Mouse (Mus musculus) embryo, embryonic 11.5 days (tissue): ENCODE data around the gene Slc22a16.
"Not testable (repeated sequence)": the region's sequence is repeated elsewhere in the genome, so short reads cannot be mapped to it uniquely, and the experiment has no call there.

Experiments used
- DNase-seq: peaks from one replicate; pipeline ENCODE4 v3.0.0-alpha.2; 2012; ENCODE audit warnings: low read depth, low spot score

Gene Slc22a16

DNA sequence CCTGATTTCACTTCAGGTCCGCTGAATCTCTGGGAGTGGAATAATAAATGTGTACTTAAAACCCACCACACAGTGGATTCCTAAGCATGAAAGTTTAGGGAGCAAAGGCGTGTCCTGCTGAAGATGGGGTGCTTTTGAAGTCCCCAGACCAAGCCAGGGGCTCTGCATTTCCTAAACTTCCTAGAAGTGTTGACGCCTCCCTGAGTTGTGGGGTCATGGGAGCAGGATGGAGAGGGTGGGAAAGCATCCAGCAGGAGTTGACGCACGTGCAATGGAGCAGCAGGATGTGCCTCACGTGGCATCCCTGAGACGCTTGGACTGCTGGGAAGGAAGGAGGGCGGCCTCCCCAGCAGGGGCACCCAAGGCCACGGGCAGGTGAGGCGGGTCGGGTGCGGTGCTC is at the start of gene Slc22a16:
Gene Slc22a16, plus strand, starts transcription at position 301 of the 400 bp plus-strand sequence.
- DNase-seq: no peak

DNA sequence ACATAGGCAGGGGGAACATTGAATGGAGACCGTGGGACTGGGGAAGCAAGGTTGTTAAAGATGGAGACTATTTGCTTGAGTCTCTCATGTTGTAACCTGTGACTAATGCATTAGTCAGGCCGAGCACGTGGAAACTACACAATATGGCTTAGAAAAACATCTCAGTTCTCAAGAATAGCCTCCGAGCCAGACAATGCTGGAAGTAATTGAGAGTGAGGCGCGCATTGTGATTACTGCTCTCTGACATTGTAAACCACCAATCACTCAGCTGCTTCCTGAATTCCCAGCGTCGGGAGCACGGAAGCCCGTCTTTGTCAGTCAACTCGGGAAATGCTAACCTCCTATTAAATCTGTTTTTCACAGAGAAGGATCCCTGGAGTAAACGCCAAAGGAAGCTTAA is 48.6 kb upstream of the Slc22a16 start:
- DNase-seq: peak; percentile 20

DNA sequence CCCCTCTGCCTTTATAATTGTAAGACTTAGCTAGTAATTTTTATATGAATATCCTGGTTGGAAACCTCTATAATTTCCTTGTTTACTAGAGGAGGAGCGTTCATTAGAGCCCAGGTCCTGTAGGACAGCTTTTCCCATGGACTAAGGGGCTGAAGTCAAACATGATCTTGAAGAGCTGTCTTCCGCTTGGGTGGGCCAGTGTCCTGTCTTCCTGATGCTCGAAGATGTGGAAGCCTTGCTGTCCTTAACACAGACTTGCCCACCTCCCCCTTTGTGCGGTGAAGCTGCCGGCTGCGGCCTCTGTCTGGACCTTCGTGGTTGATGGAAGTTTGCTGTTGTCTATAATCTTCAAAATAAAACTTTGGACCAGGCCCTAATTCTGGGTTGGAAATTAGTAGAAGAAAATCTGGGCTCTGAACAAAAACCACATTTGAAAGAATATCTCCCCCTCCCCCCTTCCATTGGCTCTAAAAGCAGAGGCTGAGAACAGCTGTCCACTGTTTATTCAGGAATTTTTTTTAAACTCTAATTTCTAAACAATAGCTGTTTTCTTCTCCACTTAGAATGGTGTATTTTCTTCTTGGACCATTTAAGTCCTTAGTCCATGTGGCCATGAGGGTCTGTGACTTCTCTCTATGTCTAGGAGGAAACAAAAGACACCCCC is 46.7 kb upstream of the Slc22a16 start:
- DNase-seq: no peak

DNA sequence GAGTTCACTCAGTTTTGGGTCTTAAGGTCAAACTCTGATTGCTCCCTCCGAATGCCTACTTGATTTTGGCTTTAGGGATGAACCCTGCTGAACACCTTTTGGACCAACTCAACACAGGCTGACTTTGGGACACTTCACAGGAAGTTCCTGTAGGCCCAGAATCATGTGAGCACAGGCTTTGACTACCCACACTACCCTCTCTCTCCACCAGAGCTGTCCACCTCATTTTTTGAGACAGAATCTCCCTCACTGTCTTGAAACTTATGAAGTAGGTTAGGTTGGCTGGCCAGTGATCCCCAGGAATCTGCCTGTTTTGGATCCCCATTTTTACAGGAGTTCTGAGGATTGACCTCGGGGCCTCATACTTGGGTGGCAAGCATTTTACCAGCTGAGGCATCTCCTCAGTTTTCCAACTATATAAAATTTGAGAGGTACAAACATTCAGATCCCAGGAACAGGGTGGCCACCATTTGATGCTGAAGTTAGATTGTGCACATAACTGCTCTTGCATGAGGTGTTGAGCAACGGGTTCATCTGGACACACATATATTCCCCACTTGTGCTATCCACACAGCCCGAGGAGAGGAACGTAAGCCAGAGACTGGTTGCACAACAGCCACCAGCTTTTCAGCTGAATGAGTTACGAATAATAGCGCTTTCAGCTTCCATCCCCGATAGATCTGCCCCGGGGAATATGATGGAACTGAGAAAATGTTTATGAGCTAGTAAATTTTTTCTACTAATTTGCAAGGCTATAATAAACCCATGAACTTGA is 45.9 kb upstream of the Slc22a16 start:
- DNase-seq: no peak

DNA sequence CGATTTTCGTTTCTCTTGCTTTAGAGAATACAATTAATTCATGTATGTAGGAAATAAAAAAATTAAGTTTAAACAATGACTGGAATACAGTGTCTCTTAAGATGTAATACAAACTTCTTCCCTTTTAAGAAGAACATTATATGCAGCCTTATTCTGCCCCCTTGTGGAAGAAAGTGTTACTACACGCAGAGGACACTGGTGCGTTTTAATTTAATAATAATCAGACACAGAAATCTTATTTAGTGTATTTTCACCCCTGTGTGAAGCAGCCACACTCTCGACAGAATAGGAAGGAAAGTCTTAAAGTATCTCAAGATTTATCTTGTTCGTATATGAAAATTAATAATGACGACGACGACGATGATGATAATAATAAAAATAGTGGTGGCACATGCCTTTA is 45.1 kb upstream of the Slc22a16 start:
- DNase-seq: peak; percentile 55

DNA sequence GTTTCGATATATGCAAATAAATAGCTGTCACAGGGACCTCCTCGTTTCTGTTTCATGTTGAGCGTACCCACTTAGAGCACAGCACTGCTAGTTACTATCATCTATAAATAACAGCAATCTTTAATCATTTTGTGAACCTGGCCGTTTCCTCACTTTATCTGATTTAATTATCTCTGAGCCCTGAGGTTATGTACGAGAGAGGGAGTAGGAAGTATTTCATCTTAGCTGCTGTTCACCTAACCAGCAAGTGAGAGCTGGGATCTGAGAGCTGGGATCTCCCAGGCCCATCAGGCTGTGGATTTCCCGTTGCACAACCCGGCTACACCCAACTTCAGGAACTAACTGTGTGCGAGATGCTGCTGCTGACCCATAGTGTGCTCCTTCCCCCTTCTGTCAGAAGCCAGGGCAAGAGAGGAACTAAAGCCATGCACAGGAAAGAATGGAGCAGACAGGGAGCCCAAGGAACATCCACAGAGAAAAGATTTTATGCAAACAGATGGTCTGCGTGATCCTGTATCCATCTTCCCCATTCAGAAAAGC is 44.5 kb upstream of the Slc22a16 start:
- DNase-seq: no peak

DNA sequence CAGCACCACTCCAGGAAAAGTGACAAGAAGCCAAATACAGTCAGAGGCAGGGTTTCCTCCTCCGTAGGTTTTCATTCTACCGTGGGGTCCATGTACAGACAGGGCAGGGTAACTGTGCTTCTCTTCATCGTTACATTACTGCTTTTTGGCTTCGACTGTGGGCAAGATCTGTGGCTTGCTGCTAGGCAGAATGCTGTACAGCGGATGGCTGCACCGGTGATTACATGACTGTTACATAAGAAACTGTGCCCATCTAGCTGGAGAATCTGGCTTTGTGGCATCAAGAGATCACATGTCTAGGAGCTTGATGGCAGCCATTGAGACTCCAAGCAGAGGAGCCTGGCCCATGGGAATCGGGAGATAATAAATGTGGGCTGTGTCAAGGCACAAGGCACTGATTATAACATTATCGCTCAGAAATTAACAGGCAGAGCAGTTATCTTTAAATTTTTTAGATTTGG is 43.8 kb upstream of the Slc22a16 start:
- DNase-seq: no peak

DNA sequence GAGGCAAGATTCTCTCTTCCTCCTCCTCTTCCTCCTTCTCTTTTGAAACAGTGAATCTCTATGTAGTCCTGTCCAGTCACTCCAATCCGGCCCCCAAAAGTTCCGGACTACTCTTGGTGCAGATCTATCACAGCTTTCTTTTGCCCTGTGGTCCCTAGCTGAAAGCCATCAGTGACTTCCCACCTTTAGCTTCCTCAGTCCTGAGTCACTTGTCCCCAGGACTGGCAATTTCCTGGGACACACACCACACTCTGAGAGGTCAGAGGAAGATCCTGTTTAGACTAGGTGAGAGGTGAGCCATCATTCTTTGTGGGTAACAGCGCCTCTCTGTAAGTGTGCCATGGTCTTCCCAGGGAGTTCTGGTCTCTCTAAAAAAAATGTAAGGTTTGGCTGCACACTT is 43.1 kb upstream of the Slc22a16 start:
- DNase-seq: no peak

DNA sequence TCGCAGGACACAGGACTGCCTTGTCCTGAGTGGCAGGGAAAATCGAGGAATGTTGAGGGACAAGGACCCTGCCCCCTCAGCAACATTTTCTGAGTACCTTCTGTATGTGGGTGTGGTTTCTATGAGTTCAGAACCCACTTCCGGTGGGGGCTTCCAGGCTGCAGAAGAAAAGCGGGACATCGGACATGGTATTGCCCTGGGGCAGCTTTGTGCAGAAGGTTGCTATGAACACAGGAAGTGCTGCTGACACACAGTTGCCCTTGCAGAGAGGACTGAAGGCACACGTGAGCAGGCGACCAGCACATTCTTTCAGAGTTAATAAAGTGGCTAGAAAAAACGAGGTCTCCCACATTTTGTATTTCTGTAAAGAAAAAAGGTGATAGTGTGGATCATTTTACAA is 42.6 kb upstream of the Slc22a16 start:
- no peak for DNase-seq

DNA sequence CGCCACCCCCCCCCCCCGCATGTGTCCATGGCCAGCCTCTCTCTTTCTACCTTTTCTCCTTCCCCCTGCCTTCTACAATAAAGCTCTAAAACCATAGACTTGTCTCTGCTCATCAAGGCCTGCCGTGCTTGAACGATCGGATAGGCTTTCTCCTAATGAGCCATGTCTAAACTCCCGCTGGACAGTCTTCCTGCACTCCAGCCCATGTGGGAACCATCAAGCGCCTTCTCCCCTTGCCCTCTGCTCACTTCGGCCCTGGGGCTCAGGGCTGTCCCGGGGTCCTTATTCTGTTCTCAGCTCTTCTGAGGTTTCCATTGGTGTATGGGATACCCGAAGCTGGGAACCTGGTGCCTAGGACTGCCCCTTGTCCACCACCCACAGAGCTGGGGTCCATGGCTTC is 41.5 kb upstream of the Slc22a16 start:
- DNase-seq: no peak

DNA sequence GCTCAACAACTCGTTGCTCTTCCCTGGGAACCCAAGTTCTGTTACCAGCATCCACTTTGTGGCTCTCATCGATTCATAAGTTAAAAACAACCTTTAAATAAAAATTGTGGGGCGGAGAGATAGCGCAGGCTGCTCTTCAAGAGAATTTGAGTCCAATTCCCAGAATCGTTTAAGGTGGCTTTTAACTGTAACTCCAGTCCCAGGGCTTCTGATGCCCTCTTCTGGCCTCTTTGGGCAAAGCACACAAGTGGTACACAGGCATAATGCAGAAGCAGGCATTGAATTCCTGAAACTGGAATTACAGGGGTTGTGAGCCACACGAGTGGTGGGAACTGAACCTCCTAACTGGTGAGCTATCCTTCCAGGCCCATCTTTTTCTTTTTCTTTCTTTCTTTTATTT is 40.5 kb upstream of the Slc22a16 start:
- peak; percentile 24 for DNase-seq

DNA sequence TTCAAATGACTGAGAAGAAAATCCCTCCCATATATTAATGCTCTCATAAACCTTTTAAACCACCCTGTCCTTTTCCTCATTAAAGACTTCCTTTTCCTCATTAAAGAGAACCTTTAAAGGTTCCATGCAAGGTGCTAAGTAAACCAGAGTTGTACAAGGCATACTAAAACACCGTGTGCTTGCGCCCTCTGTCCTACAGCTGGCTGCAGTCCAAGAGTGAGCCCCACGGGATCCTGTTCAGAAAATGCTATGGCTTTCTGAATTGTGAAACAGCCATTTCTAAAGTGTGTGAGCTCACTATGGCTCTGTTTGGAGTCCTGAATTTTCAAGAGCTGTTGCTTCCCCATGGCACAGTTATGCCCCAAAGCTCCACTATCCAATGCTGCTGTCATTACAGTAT is 39.5 kb upstream of the Slc22a16 start:
- DNase-seq: no peak

DNA sequence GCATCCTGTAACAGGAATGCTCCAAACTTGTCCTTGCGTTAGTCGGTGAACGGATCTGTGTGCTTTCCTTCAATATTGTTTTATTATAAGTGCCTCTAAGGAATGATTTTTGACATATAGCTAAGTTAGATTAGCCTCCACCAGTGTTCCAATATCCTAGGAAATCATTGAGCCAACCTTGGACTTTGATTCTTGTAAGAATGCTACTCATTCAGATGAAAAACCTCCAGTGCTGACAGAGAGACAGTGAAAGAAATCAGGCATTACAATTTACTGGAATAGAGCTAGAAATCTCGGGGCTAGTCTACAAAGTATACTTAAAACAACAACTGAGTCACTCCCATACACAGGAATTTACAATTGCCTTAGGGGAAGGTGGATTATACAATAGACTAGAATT is 37.5 kb upstream of the Slc22a16 start:
- not testable (repeated sequence) for DNase-seq

DNA sequence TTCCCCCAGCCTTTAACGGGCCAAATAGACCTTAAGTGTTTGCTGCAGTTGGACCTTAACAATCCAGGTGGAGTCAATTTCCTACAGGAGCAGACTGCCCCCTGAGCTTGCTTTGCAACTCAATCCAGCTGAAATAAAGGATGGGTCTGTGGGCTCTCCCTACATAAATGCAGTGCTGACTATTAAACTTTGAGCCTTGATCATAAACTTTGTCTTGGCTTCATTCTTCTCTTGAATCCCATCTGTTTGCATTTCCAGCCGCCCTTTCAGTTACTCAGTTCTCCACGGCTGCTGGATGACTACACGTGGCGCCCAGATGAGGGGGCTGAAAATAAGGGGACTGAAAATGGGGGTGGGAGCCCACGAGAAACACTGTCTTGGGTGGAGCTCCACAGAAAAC is 28.8 kb upstream of the Slc22a16 start:
- no peak for DNase-seq

DNA sequence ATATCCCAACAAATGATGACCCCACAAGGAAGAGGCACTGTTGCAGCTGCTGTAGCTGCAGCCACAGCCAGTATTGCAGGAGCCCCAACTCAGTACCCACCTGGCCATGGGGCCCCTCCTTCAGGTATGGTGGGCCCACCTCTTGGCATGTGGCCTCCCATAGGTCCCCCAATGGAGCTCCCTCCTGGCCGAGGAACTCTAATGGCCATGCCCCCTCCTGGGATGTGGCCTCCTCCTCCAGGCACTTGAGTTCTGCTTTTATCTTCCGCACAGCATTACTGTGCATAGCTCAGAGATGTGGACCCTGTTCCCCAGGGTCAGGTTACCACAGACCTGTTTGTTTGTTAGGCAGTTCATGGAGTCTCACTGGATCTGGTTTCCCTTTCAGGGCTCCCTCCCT is 20.8 kb upstream of the Slc22a16 start:
- no peak for DNase-seq

DNA sequence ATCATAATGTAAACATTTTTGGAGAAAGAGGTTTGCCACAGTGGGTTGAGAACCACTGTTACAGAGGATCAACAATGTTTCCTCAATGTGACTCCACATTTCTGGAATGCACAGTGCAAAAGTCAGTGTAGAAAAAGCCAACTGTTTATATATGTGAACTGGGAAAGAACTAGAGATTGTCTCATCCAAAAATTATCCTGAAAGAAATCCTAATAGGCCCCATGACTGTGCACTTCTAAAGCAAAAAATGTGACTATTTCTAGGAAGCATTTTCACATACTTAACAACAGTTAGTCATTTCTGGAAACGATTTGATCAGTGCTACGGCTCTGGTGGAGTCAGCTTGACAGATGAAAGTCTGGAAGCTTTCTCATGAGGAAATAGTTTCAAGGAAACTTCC is 18.3 kb upstream of the Slc22a16 start:
- DNase-seq: no peak

DNA sequence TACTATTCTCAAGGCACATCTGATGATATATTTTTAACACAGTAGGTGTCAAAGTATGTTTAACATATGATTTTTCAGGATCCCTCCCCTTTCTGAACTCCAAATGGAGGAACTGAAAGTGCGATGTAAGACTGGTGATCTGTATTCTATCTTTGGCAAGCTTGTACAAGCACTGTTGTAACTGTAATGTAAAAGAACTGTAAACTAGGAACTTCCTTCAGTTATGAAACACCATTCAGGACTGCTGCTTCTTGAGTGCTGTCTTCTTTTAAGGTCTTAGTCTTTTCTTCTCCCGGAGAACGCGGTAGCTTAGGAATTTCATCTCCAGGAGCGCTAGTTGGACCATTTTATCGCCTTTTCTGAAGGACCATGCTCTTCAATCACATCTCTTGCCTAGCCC is 4.4 kb upstream of the Slc22a16 start:
- not testable (repeated sequence) for DNase-seq

DNA sequence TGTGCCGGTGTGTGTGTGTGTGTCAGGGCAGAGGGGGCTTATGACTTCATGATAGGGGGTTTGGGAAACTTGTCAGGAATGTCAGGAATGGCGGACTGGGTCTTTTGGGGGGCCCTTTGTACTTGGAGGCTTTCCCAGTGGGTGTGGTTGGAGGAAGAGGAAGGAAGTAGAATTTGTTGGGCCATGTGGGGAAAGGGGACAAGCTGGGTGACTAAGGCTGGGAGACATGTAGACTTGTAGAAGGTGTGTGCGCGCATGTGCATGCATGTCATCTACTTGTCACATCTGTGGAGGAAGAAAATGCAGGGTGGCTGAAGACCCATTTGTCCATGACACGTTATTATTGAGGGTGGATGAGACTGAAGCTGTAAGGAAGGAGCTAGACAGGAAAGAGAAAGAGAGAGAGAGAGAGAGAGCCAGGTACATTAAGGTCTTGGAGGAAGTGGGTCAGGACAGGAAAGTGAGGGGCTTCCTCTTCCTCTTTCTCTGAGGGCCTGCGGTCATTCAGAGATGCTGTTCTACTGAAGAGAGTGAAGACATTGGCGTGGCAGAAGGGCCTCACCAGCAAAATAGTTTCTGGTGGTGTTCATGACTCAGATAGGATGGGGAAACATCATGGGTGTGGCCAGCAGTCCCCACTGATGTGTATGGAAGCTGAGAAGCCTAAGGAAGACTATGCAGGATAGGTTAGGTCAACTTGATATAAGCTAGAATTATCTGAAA is 5.9 kb downstream of the Slc22a16 start:
- DNase-seq: no peak

DNA sequence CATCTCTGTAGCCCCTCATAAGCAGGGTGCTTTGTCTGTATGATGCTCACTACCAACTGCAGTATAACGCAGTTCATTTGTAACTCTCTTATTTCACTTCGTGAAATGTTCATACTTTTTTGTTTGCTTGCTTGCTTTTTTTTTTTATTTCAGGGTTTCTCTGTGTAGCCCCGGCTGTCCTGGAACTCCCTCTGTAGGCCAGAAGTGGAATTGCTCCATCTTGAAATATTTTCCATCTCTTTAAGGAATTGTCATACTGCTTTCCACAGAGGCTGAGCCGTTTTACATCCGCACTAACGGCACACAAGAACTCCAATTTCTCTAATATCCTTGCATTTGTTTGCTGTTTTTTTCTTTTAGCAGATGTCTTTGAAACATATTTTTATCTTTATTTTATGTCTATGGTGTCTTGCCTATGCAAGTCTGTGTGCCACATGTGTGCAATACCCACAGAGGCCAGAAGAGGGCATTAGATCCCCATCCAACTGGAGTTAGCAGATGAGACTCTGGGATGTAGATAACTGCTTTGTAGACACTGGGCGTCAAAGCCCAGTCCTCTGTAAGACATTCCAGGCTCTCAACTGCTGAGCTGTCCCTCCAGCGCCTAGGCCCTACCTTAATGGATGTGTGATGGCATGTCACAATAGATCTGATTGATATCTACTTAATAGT is 13.6 kb downstream of the Slc22a16 start:
- DNase-seq: peak; percentile 14

DNA sequence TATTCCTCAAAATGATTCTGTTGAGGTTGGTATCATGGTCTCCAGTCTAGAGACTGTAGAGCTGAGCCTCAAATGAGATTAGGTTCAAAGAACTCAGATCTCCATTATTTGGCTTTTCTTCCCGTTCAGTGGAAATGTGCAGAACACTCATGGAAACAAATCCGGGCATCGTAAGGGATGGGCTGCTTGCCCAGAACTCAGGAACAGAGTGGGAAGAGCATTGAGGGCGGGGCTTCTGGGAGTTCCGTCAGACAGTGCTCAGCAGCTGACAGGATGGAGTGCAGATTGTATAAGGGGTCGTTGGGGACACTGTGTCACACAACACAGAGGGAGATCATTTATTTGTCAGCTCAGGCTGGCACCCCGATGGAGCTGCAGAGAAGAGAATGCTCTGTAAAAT is 22.1 kb downstream of the Slc22a16 start:
- no peak for DNase-seq

DNA sequence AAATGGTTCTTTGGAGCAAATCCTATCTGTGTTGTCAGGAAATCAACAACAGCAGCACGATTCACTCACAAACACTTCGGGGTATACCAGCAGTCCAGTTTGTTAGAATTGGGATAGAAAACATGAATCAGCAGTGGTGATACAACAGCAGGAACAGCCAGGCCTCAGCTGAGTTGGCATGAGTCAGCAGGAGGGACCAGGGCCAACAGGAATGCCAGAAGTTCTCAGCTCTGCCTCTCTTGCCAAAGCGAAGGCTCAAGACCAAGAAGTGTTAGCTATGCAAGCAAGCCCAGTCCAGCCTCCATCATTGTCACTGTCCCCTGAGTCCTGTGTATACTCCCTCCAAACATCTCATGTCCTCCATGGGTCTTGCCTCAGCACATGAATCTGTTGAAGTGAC is 27.0 kb downstream of the Slc22a16 start:
- no peak for DNase-seq
